In genomic region chr3:50445050-50445775, GRCm38 (mm10) we compare ENCODE assay signal across 21 mouse cellular contexts.
"Had no signal": no experiment of that assay in that cellular context is flagged by ENCODE, and none has a peak within 500 bp of the region (broad histone marks: within the 10 kb centered on the region; RNA-seq: fewer than 3 reads in every experiment).

No protein-coding gene starts in this region.

- H3K9ac ChIP-seq: limb, embryonic 13.5 days; liver, embryonic 12.5 days; liver, embryonic 15.5 days; lung, embryonic 15.5 days; midbrain, embryonic 13.5 days; neural tube, embryonic 12.5 days; neural tube, embryonic 15.5 days had no signal

- H3K4me2 ChIP-seq: limb, embryonic 13.5 days; liver, embryonic 12.5 days; liver, embryonic 15.5 days; midbrain, embryonic 13.5 days; neural tube, embryonic 12.5 days; neural tube, embryonic 15.5 days had no signal

- ATAC-seq: intestine, postnatal 0 days; liver, embryonic 12.5 days; midbrain, embryonic 13.5 days had no signal

- H3K27me3 ChIP-seq: limb, embryonic 13.5 days; liver, embryonic 12.5 days; liver, embryonic 15.5 days; lung, embryonic 15.5 days; megakaryocyte, embryonic 14.5 days; midbrain, embryonic 13.5 days; neural tube, embryonic 12.5 days; neural tube, embryonic 15.5 days had no signal

- H3K9me3 ChIP-seq: limb, embryonic 10.5 days; limb, embryonic 13.5 days; liver, embryonic 12.5 days; liver, embryonic 15.5 days; lung, embryonic 15.5 days; megakaryocyte, embryonic 14.5 days; midbrain, embryonic 10.5 days; midbrain, embryonic 13.5 days; neural tube, embryonic 12.5 days; neural tube, embryonic 15.5 days had no signal

- H3K27ac ChIP-seq: limb, embryonic 10.5 days; limb, embryonic 13.5 days; liver, embryonic 12.5 days; liver, embryonic 15.5 days; lung, embryonic 15.5 days; midbrain, embryonic 10.5 days; midbrain, embryonic 13.5 days; neural tube, embryonic 12.5 days; neural tube, embryonic 15.5 days had no signal

- H3K4me1 ChIP-seq: liver, embryonic 12.5 days; liver, embryonic 15.5 days had no signal

- H3K36me3 ChIP-seq: limb, embryonic 10.5 days; limb, embryonic 13.5 days; liver, embryonic 12.5 days; liver, embryonic 15.5 days; lung, embryonic 15.5 days; midbrain, embryonic 10.5 days; midbrain, embryonic 13.5 days; neural tube, embryonic 12.5 days; neural tube, embryonic 15.5 days had no signal

- H3K4me3 ChIP-seq: limb, embryonic 10.5 days; limb, embryonic 13.5 days; liver, embryonic 12.5 days; liver, embryonic 15.5 days; lung, embryonic 15.5 days; megakaryocyte, embryonic 14.5 days; midbrain, embryonic 10.5 days; midbrain, embryonic 13.5 days; neural tube, embryonic 12.5 days; neural tube, embryonic 15.5 days had no signal

- DNase-seq: kidney, adult 2 months; kidney, postnatal 10 days; kidney, postnatal 4 days; liver; lung, adult 18-20 months; lung, postnatal 10 days; lung, postnatal 36 days; thymus, adult 18-20 months; thymus, postnatal 14 days; thymus, postnatal 4 days had no signal
